Mouse (Mus musculus) CH12.LX (cell line): Measurements from ENCODE around the gene Ap1m1.

Experiments used
- CHD1 ChIP-seq: IDR thresholded peaks from 2 replicates; pipeline ENCODE4 v1.6.1; 2012; ENCODE audit warnings: low read depth, low read length, improper control_type of control experiment, inconsistent platforms
- CHD2 ChIP-seq: IDR thresholded peaks from 2 replicates; pipeline ENCODE4 v1.6.1; 2011; ENCODE audit warnings: low read length, improper control_type of control experiment
- CTCF ChIP-seq, 2 experiments: IDR thresholded peaks in 1 of 2; conservative IDR thresholded peaks in 1 of 2; 2 replicates each; pipeline ENCODE4 v1.5.1; 2011 to 2012; ENCODE audit warnings: low read depth in 2 of 2, low read length in 2 of 2, improper control_type of control experiment in 1 of 2, inconsistent platforms in 1 of 2, mild to moderate bottlenecking in 1 of 2, moderate library complexity in 1 of 2
- E2F4 ChIP-seq: IDR thresholded peaks from 2 replicates; pipeline ENCODE4 v1.6.1; 2011; ENCODE audit warnings: low read depth, low read length, improper control_type of control experiment; ENCODE audit not compliant: insufficient replicate concordance
- HCFC1 ChIP-seq: IDR thresholded peaks from 2 replicates; pipeline ENCODE4 v1.6.1; 2012; ENCODE audit warnings: low read depth, mild to moderate bottlenecking, inconsistent platforms, low read length, improper control_type of control experiment
- IRF4 ChIP-seq: IDR thresholded peaks from 2 replicates; pipeline ENCODE4 v1.6.1; 2014; ENCODE audit warnings: low read depth, mild to moderate bottlenecking, inconsistent platforms, low read length, improper control_type of control experiment
- MAFK ChIP-seq: IDR thresholded peaks from 2 replicates; pipeline ENCODE4 v1.6.1; 2011; ENCODE audit warnings: low read length, improper control_type of control experiment; ENCODE audit not compliant: insufficient replicate concordance
- MYC ChIP-seq: IDR thresholded peaks from 2 replicates; pipeline ENCODE4 v1.6.1; 2011; ENCODE audit warnings: low read depth, mild to moderate bottlenecking, improper control_type of control experiment, low read length
- NRF1 ChIP-seq: IDR thresholded peaks from 2 replicates; pipeline ENCODE4 v1.6.1; 2014; ENCODE audit warnings: low read depth, mild to moderate bottlenecking, inconsistent platforms, low read length, improper control_type of control experiment, moderate library complexity
- POLR2A ChIP-seq: IDR thresholded peaks from 2 replicates; pipeline ENCODE4 v1.6.1; 2011; ENCODE audit warnings: low read depth, mild to moderate bottlenecking, improper control_type of control experiment, low read length
- SMC3 ChIP-seq: IDR thresholded peaks from 2 replicates; pipeline ENCODE4 v1.6.1; 2011; ENCODE audit warnings: low read depth, low read length, improper control_type of control experiment
- UBTF ChIP-seq: IDR thresholded peaks from 2 replicates; pipeline ENCODE4 v1.6.1; 2012; ENCODE audit warnings: low read depth, mild to moderate bottlenecking, inconsistent platforms, low read length, improper control_type of control experiment, moderate library complexity
- USF2 ChIP-seq: conservative IDR thresholded peaks from 2 replicates; pipeline ENCODE4 v1.6.1; 2011; ENCODE audit warnings: low read depth, low read length, improper control_type of control experiment

DNA sequence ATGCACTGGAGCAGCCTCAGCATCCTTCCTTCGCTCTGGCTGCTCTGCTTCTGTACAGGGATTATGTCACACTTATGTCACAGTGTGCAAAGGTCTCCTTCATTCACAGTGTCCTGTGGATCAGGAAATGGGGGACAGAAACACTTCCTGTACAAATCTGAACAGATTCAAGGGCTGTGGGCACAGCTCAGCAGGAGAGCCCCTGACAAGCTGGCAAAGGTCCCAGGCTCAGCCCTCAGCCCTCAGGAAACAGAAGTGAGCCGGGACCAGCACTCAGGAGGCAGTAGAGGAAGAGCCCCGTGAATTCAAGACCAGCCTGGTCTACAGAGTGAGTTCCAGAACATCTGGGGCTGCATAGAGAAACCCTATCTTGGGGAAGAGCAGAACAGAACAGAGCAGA is 41.8 kb downstream of the Ap1m1 start:
- TF ChIP-seq USF2 (no peak), CHD2 (no peak), MAFK (no peak), MYC (no peak), SMC3 (no peak), HCFC1 (no peak), POLR2A (no peak), NRF1 (no peak), CHD1 (no peak), CTCF (conservative IDR thresholded peaks at IDR 0.05 in 1 of 2, IDR thresholded peaks at IDR 0.05 in 1 of 2; ENCODE audit: low read depth in 2 of 2, low read length in 2 of 2) (no peak), E2F4 (no peak), UBTF (no peak), IRF4 (no peak)
